Mouse (Mus musculus): ENCODE measurements around the gene Prr5.

Gene Prr5

DNA sequence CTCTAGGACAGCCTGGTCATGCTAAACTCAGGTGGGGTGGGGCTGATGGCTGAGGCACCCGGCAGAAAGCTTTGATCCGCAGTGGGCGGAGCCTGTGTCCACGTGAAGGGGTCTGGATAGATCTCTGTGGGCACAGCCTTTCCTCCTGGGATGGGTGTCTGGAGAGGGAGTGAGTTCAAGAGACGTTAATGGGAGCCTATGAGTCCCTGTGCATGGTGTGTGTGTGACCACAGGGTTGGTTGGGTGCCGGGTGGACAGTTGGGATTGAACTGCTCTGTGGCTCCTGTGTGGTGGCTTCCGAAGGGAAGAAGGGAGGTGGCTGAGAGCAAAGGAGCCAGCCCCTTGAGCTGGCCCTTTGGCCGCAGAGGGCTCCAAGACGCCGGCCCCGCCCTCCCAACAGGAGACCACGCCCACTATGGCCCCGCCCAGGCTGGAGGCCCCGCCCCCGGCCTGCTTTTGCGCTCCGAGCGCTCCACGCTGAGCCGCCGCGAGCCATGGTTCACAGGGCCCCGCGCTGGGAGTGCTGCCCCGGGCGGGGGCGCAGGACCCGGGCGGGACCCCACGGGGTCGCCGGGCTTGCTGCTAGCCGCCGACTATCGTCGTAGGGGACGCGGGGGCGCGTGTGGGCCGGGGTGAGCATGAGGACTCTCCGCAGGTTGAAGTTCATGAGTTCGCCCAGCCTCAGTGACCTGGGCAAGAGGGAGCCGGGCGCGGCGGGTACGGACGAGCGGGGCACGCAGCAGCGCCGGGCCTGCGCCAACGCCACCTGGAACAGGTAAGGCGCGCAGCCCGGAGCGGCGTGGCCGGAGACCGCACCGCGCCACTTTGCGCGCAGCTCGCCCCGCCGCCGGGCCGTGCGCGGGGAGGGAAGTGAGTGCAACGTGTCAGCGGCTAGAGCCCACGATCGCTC is 11.4 kb downstream of the Prr5 start:
- DNase-seq (ENCODE audit: low spot score) = no peak

DNA sequence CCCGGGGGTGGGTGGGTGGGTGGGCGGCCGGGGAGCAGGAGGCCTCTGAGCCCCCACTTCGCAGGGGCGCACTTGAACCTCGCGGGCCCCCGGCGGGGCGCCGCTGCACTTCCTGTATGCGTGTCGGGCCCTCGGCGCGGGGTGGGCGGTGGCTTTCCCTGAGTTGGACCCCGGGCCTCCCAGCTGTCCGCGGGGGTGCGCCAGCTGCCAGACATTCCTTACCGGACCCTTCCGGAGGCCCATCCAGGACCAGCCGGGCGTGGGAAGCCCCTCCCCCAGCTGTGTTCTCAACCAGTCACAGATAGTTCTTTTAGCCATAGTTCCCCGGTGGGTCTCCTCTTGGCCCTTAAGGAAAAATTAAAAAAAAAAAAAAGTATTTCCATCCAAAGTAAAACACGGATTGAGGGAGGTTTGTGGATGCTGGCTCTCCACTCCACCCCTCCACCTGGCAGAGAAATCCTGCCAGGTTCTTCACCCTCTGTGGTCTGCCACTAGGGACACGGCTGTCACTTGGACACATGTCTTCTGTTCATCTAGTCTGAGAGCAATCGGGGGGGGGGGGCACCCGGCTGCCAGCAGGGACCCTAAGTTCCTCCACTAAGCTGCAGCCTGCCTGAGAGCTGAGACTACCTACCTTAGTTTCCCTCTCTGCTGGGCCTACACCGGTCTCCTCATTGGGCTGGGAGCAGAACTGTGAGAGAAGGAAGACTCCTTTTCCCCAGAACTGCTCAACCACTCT is 12.2 kb downstream of the Prr5 start:
- no peak for DNase-seq (ENCODE audit: low spot score)

DNA sequence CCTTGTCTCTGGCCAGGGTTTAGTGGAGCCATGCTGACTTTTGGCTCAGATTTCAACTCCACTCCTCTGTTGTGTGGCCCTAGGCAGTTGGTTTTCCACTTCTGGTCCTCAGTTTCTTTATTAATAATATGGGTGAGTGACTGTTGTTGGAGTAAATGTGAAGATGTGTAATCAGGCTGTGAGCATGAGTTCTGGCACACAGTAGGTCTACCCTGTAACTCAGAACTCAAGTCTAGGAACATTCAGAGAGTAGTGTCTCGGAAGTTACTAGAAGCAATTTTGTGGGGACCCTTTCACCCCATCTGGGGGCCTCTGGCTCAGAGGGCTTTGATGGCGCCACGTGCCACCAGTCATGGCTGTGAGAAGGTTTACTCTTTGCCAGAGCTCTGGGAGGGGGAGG is 12.8 kb downstream of the Prr5 start:
- DNase-seq (ENCODE audit: low spot score) = no peak

DNA sequence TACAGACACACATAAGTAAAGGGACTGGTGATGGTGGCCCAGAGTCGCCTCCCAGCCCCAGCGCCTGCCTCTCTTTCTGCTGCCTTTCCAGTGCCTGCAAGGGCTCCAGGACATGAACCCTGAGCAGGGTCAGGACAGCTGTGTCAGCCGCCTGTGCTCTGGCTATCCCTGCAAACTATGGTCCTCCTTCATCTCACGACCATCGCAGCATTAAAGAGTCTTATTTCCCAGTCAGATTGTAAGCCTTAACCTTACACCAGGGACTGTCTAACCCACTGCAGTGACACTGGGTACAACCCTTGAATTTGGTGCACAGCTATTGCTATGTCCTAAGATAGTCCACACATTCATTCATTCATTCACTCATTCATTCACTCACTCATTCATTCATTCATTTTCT is 13.4 kb downstream of the Prr5 start:
- DNase-seq (ENCODE audit: low spot score) = no peak

DNA sequence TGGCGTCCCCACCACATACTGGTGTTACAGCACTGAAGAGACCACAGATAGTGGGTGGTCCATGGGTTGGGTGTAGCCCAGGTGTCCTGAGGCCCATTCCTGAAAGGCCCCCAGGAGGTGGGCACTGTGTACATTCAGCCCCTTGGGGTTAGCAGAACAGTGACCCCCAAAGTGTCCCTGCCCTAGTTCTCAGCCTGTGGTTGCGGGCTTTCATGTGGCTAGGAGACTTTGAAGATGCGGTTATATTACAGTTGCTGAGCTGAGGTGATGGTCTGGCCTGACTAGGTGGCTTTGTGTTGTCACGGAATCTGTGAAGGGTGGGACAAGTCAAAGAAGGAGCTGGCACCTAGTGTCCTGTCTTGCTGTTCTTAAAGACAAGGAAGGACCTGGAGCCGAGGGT is 15.1 kb downstream of the Prr5 start:
- DNase-seq (ENCODE audit: low spot score) = no peak

DNA sequence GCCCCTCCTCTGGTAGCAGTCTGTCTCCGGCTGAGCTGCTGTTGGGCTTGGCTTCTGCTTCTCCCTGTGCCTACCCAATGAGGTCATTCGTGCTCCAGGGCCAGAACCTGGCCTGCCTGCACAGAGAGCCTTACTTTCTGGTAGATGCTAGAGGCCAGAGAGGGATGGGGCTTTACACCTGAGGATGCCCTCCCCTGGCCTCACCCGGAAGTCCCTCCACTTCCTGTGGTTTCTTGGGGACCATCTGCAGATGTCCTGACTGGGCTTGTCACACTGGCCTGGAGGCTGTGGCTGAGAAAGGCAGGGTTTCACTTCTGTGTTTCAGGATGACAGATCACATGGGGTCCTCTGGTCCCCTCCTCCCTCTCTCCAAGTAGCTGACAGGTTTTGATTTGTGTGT is 16.0 kb downstream of the Prr5 start:
- DNase-seq (ENCODE audit: low spot score) = no peak

DNA sequence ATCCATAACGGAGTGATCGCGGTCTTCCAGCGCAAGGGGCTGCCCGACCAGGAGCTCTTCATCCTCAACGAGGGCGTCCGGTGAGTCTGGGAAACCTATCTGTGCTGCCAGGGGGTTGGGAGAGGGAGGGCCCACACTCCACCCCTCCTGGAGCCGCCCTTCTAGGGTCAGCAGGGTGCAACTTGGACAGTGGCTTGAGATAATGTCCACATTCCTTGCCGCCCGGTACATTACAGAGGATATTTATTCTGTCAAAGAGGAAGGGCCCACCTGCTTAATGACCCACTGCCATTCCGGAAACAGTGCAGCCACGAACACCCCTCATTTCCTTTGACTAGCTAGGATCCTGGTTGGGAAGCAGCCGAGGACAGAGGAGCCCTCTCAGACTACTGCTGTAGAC is 18.5 kb downstream of the Prr5 start:
- DNase-seq (ENCODE audit: low spot score) = no peak

DNA sequence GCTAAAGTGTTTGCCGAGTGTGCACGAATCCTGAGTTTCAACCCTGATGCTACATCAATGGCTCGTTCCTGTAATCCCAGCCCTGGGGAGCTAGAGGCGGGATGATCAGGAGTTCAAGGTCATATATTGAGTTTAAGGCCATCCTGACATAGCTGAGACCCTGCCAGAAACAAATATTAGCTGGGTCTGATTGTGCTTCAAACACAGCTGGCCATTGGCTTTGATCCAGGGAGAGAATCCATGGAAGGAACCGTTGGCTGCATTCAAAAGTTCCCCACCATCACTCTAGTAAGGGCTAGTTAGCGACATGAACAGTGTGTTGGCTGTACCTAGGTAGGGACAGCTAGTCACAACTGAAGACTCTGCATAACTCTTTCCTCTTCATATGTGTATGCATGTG is 19.9 kb downstream of the Prr5 start:
- no peak for DNase-seq (ENCODE audit: low spot score)

DNA sequence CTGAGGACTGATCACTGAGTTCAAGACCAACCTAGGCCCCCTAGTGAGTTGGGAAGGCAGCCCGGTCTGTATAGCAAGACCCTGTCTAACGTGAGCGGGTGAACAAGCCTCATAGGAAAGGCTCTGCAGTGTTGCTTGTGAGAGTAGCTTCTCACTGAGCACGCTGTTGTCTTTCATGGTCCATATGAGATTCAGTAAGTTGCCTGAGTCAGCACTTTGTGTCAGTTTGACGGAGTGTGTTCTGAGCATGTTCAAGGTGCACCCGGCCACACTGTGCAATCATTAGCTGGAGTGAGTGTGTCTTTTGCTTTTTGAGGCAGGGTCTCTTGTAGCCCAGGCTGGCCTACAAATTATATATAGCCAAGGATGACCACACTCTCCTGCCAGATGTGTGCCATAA is 22.1 kb downstream of the Prr5 start:
- DNase-seq (ENCODE audit: low spot score) = no peak

DNA sequence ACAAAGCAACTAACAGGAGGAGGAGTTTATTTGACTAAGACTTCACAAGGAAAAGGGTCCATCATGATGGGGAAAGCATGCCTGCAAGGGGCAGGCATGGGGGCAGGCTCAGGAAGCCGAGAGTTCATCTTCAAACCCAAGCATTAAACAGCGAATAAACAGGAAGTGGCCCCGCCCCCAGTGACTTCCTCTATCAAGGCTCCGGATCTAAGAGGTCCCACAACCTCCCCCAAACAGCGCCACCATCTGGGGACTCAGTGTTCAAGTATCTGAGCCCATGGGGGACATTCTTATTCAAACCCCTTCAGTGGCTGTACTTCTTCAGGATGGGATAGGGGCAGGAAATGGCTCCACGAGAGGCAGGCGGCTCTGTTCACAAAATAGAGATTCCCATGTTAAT is 23.2 kb downstream of the Prr5 start:
- no peak for DNase-seq (ENCODE audit: low spot score)

DNA sequence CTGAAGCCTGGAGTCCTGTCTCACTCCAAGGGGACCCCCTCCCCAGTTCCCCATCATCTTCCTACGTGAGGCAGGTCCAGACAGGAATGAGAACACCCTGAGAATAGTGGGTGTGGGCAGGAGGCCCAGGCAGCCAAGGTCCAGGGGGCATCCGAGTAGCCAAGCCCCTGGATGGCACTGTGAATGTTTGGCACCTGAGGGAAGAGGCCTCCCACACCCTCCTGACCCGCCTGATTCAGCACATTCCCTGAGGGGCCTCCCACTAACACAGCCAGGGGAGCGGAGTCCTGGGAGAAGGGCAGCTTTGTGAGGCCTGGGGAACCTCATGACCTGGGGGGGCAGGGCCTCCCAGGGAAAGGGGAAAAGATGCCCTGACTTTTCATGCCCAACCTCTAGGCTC is 26.6 kb downstream of the Prr5 start:
- no peak for DNase-seq (ENCODE audit: low spot score)

DNA sequence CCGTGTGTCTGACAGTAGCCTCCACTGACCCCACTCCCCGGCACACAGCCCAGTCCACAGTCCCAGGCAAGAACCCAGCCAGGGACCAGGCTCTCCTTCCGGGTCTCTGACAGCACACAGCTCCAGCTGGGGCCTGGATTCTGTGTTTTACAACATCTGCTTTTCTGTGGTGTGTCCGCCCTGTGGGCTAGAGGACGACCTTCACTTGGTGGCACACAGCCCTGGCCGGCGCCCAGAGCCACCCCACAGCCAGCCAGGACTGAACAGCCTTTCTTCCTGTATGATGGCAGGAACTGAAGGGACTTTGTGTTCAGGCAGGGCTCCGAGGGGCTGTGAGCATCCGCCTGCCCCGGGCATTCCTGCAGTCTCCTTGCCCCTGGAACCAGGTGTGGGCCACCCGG is 28.2 kb downstream of the Prr5 start:
- DNase-seq (ENCODE audit: low spot score) = peak; percentile 24

DNA sequence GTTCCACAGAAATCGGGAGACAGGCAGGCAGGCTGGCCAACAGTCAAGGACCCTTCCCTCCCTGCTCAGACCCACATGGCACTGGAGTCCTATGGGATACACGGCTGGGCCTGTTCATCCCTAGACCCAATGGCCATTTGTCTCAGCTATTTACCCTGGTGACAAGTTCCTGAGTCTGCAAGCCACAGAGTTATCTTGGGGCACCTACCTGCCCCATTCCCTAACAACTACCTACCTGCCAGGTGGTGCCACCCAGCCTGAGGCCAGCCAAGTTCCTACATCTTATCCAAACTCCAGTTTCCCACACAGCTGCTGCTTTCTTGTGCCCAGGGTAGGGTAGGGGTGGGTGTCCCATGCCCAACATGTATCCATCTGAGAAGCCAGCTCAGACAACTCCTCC is 28.8 kb downstream of the Prr5 start:
- DNase-seq (ENCODE audit: low spot score) = no peak

DNA sequence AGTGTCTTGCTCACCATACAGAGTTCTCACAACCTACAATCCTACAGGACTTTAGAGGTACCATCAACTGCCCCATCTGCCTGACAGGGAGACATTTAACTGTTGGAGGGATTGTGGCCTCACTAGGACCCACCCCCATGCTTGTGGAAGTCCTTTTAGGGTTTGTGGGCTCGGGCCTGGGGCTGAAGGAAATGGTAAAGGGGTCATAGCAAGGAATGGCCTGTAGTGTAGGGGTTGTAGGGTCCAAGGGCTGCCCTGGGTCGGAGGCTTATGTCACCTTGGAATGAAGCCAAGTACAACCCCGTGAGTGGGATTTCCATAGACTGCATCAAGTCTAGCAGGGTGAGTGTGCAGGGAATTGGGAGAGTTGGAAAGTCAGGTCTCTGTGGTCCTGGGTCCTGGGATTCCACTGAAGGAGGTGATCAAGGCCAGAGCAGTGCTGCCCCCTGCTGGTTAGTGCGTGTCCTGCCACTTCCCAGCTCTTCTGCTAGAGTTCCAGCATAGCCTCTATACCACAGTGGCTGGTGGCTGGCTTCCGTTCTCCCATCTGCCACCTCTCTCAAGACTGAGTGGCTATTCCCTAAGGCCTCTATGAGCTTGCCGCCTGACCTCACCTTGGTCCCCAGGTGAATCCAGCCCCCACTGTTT is 30.9 kb downstream of the Prr5 start:
- no peak for DNase-seq (ENCODE audit: low spot score)

DNA sequence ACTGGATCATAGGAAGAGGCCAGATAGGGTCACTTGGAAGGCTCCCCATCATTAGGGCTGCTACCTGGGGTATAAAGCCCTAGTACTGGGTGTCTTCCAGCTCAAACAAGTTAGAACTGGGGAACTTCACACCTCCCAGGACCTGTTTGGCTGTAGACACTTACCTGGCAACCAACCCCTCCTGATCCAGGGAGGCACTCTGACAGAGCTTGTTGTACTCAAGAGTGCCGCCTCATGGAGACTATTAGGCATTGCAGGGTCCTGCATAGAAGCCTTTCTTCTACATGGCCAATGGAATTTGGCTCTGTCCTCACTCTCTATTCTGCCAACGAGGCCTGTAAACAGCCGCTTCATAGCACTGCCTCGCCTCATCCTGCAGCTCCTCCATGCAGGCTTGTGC is 32.5 kb downstream of the Prr5 start:
- DNase-seq (ENCODE audit: low spot score) = no peak

DNA sequence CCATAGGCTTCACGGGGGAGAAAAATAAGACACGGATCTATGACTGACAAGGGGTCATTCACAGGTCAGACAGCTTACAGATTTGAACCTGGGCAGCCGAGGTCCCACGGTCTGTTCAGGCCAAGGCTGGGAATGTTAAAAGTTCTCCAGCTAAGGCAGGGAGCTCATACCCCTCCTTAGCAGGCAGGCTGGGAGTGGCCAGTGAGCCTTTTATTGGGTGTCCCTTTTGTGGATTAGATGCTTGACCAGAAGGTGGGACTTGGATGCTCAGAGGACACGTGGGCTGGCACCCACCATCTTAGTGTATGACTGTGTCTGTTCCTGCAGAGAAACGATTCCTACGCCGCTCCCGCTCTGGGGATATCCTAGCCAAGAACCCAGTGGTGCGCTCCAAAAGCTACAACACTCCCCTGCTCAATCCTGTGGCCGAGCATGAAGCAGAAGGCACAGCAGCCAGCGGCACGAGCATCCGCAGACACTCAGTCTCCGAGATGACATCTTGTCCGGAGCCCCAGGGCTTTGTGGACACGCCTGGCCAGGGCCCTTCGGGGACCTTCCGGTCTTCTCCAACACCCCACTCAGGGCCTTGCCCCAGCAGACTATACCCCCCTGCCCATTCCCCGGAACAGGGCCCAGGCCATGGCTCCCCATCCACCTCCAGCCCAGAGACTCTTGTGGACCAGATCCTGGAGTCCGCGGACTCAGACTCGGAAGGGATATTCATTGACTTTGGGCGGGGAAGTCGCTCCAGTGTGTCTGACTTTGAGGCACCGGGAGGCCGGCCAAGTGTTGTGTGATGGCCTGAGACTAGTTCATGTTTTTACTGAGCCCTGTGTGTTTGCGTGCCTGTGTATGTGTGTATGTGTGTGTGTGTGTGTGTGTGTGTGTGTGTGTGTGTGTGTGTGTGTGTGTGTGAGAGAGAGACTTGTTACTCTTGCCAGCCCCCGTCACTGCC is 33.2 kb downstream of the Prr5 start:
- no peak for DNase-seq (ENCODE audit: low spot score)

DNA sequence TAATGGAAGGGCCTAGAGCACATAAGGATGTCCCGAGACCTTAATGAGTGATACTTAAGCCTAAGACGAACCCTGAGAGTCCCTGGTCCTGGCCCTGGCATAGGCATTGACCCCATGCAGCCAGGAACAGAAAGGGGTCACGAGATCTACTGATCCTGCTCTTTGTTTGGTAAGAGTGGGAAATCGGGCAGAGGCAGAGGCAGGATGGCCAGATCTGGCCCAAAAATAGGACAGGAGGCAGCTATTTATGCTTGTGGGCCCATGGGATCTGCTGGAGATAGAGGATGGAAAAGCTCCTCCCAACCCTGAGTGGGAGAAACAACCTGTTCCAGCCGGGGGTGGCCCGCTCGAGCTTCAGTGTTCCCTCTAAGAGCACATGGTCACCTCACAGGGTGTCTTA is 34.6 kb downstream of the Prr5 start:
- DNase-seq (ENCODE audit: low spot score) = no peak

DNA sequence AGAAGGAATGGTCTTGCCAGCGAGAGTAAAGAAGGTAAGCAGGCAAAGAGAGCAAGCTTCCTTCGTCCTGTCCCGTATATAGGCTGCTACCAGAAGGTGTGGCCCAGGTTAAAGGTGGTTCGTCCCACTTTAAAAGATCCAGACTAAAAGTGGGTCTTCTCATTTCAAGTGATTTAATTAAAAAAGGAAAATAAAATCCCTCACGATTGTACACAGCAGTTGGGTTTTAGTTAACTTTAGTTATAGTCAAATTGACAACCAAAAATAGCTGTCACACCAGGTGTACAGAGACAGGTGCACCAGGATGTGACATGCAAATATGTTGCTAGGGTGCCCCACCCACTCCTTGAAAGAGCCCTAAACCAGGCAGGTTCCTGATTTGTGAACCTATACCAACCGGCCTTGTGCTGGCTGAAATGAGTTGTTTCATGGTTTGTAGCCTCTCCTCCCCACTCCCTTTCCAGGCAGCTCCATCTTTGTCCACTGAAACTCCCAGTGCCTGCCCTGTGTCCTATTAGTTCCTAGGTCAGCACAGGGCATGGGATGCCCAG is 36.0 kb downstream of the Prr5 start:
- DNase-seq (ENCODE audit: low spot score) = no peak

DNA sequence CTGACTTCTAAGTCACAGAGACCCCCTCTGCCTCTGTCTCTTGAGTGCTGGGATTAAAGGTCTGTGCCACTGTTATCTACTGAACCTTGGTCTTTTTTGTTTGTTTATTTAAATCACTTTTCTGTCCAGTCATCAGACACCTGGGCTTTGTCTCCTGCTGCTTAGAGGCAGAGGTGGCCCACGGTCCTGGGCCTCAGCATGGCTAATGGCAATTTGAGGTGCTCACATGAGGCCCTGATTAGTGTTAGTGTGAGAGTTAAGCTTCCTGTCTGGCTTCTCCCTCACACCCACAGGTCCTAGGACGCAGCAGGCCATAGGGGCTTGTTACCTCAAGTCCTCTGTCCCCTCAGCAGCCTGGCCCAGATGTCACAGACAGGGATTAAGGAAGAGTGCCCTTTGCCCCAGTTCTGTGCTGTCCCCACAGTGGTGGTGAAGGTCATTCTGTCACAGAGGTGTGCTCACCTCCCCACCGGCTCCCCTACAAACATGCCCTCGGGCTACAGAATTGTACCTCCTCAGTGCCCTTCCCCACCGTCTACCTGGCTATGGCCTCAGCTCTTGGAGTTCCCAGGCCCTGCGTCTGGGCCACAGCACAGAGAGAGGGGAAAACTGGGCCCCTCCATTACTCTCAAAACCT is 37.7 kb downstream of the Prr5 start:
- DNase-seq (ENCODE audit: low spot score) = no peak

DNA sequence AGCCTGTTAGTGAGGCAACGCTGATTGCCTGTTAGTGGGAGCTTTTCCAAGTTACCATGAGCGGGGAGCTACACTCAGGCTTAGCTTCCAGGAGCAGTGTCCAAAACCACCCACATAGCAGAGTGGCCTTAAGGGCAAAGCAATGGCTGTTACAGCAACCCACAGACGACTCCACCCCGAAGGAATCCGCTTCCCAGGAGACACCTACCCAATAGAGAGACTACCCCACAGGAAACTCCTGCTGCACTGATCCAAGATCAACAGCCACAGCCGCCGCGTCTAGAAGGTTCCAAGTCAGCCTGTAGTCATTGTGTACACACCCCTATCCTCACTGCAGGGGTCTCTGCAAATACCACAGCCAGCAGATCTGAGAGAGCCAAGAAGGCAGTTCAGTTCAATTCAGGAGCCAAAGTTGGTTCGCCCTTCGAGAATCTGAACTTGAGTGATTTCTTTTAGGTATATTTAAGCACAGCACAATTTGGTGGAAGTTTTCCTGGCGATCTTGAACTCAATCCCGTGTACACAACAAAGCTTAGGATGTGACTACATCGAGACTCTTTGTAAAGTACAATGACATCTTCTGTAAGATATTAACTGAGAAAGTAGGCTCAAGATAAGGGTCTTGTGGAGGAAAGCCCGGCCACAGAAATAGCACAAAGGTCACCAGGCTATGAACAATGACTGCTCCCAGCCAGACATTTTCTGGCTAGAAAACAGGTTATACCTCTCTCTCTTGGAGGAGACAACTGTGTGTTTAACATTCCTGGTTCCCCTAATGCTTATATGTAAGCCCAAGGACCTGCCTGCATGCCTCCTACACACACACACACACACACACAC is 43.4 kb downstream of the Prr5 start:
- no peak for DNase-seq (ENCODE audit: low spot score)

Data from layer of hippocampus, adult 9-10 months (tissue).